Mouse (Mus musculus) liver, embryonic 15.5 days (tissue): ENCODE measurements around the gene Lrsam1. TPM values are rescaled to one million over a fixed set of nuclear protein-coding genes. Genes with fewer than 3 reads are reported as not detected.

Experiments used
- ATAC-seq: fragments of 200-750 bp; cut with Nextera tagmentation; 2 replicates; pipeline ENCODE4 v1.8.0; 2017; ENCODE audit warnings: moderate number of reproducible peaks, mild to moderate bottlenecking, moderate library complexity; ENCODE audit not compliant: insufficient read depth
- H3K27ac ChIP-seq: fragments of 300-500 bp; sonication (generic); replicated peaks from 2 replicates; pipeline ENCODE4 v1.5.1; 2015; ENCODE audit warnings: mild to moderate bottlenecking, inconsistent platforms
- H3K27me3 ChIP-seq: fragments of 300-500 bp; sonication (generic); 2 replicates; pipeline ENCODE4 v1.6.1; 2015; ENCODE audit warnings: mild to moderate bottlenecking, inconsistent platforms
- H3K36me3 ChIP-seq: fragments of 300-500 bp; sonication (generic); replicated peaks from 2 replicates; pipeline ENCODE4 v1.6.1; 2015; ENCODE audit warnings: moderate library complexity, mild to moderate bottlenecking, inconsistent platforms
- H3K4me1 ChIP-seq: fragments of 300-500 bp; sonication (generic); replicated peaks from 2 replicates; pipeline ENCODE4 v1.6.1; 2015; ENCODE audit warnings: inconsistent platforms
- H3K4me2 ChIP-seq: fragments of 300-500 bp; sonication (generic); 2 replicates; pipeline ENCODE4 v1.6.1; 2015; ENCODE audit warnings: moderate library complexity, mild to moderate bottlenecking, inconsistent platforms
- H3K4me3 ChIP-seq: fragments of 300-500 bp; sonication (generic); replicated peaks from 2 replicates; pipeline ENCODE4 v1.5.1; 2015; ENCODE audit warnings: mild to moderate bottlenecking, inconsistent platforms
- H3K9ac ChIP-seq: fragments of 300-500 bp; sonication (generic); 2 replicates; pipeline ENCODE4 v1.6.1; 2015; ENCODE audit warnings: moderate library complexity, mild to moderate bottlenecking, inconsistent platforms
- H3K9me3 ChIP-seq: fragments of 300-500 bp; sonication (generic); replicated peaks from 2 replicates; pipeline ENCODE4 v1.6.1; 2016; ENCODE audit warnings: inconsistent platforms
- WGBS: fragments of 180-500 bp; shearing (Covaris S2); methylation state at CpG from one replicate; pipeline ENCODE4 v1.1.7; 2015; ENCODE audit warnings: mixed read lengths; ENCODE audit not compliant: insufficient replicate concordance; 5-methylcytosine and 5-hydroxymethylcytosine counted together
- polyA plus RNA-seq: library from polyadenylated mRNA; unstranded; fragments of >200 nt; fragmentation: Nextera tagmentation; extraction: Ambion mirVana; gene quantifications from 2 replicates; pipeline ENCODE4 v1.2.1, GENCODE M21; 2015

Lrsam1 gene
- polyA plus RNA-seq, 1 experiment from 2014 or later = 2.5 TPM

- peaks cover 19% of the 10 kb centered on the region for H3K4me1 ChIP-seq
- H3K27ac ChIP-seq = no peak overlapping the region
- no peaks in the 10 kb centered on the region for H3K9me3 ChIP-seq
- ATAC-seq = no peak
- 0 out of 2 replicates have a peak, but pooled peaks cover 16% of the 10 kb centered on the region for H3K36me3 ChIP-seq
- H3K27me3 ChIP-seq = no peaks in the 10 kb centered on the region
- H3K4me2 ChIP-seq = no peak overlapping the region
- 69% methylated on average over 12 of the region's 12 CpGs for WGBS
- no peak overlapping the region for H3K4me3 ChIP-seq
- no peak overlapping the region for H3K9ac ChIP-seq
Measured at GRCm38 (mm10) chr2:32926330-32927075, 34.9 kb downstream of the Lrsam1 start.

DNA sequence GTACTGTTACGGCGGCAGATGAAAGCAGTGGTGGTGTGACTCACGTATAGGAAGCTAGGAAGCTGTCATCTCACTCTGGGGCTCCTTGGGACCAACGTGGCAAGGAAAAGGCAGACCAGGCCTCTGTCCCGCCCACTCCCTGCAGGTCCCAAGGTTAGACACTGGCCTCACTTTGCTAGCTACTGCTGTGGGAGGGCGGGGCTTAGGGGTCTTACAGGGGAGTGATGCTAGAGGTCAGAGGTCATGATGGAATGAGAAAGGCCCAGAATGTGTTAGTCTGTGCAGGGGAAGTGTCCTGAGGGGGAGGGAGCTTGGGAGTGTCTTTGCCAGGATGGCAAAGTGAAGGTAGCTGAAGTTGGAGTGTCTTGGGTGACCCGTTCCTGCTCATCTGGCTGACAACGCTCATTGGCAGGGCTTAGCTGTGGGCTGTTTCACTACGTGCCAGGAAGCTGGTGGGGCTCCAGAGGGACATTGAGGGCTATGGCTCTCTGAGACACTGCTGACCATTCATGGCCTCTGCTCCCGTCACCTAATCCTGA is 37.0 kb downstream of the Lrsam1 start:
- Histone ChIP-seq H3K9ac (no peak overlapping the region), H3K9me3 (no peaks in the 10 kb centered on the region), H3K4me3 (no peak overlapping the region), H3K27me3 (no peaks in the 10 kb centered on the region), H3K4me1 (peaks cover 19% of the 10 kb centered on the region), H3K36me3 (peaks cover 19% of the 10 kb centered on the region), H3K27ac (no peak overlapping the region), H3K4me2 (no peak overlapping the region)
- no peak for ATAC-seq
- 65% methylated on average over 10 of the region's 10 CpGs for WGBS

DNA sequence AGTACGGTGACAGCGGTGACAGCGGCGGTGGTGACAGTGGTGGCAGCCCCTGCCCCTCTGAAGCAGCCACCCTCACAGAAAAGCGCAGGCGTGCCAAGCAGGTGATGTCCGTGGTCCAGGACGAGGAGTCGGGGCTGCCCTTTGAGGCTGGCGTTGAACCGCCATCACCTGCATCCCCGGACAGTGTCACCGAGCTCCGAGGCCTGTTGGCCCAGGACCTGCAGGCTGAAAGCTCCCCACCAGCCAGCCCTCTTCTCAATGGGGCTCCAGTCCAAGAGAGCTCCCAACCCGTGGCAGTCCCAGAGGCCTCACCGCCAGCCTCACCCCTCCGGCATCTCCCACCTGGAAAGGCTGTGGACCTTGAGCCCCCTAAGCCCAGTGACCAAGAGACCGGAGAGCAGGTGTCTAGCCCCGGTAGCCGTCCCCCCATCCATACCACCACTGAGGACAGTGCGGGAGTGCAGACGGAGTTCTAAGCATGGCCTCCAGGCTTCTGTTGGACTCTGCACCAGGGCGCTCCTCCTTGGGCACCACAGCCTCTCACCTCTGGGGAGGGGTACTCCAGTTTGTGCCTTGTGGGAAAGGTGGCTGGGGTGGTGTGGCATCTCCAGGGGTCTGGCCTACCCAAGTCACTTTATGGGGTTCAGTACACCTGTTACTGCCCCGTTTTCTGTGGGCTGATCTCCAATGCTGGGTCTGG is 37.7 kb downstream of the Lrsam1 start:
- no peaks in the 10 kb centered on the region for H3K27me3 ChIP-seq
- H3K27ac ChIP-seq = no peak overlapping the region
- no peak for ATAC-seq
- no peak overlapping the region for H3K4me2 ChIP-seq
- no peak overlapping the region for H3K4me3 ChIP-seq
- no peaks in the 10 kb centered on the region for H3K9me3 ChIP-seq
- H3K9ac ChIP-seq = no peak overlapping the region
- WGBS = 82% methylated on average over 24 of the region's 24 CpGs
- H3K36me3 ChIP-seq = peaks cover 19% of the 10 kb centered on the region
- H3K4me1 ChIP-seq = peaks cover 14% of the 10 kb centered on the region

DNA sequence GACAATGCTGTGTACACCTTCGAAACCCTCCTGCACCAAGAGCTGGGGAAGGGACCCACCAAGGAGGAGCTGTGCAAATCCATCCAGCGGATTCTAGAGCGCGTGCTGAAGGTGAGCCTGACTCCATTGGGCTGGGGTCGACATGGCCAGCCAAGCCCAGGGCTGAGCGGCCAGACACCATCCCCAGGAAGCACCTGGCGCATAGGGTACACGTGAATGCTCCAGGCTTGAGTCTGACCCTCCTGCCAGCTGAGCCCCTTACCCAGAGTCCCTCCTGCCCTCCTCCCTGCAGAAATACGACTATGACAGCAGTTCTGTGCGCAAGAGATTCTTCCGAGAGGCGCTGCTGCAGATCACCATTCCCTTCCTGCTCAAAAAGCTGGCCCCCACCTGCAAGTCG is 38.9 kb downstream of the Lrsam1 start:
- Histone ChIP-seq H3K4me1 (peaks cover 14% of the 10 kb centered on the region), H3K27ac (no peak overlapping the region), H3K27me3 (no peaks in the 10 kb centered on the region), H3K9me3 (no peaks in the 10 kb centered on the region), H3K36me3 (peaks cover 19% of the 10 kb centered on the region), H3K4me2 (no peak overlapping the region), H3K4me3 (no peak overlapping the region), H3K9ac (no peak overlapping the region)
- no peak for ATAC-seq
- WGBS = 81% methylated on average over 13 of the region's 13 CpGs

DNA sequence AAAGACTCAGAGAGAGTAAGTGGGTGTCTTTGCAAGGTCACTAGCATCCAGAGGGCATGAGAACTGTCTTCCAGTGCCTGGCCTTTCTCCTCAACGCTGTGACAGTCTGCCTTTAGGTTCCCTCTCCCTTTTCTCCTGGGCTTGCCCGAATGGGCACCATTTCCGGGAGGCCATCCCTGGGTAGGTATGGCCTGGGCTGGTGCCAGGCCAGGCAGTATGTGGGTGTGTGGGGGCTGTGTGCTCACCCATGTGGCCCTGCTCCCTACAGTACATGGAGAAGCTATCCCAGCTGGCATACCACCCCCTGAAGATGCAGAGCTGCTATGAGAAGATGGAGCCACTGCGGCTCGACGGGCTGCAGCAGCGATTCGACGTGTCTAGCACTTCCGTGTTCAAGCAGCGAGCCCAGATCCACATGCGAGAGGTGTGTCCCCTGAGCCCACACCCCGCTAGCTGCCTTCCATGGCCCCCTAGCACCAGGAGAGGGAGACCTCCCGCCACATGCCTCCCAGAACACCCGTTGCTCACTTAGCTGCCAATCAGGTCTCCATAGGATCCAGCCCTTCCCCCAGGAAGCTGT is 39.5 kb downstream of the Lrsam1 start:
- no peak for ATAC-seq
- H3K27me3 ChIP-seq = no peaks in the 10 kb centered on the region
- H3K4me1 ChIP-seq = peaks cover 15% of the 10 kb centered on the region
- no peak overlapping the region for H3K4me2 ChIP-seq
- no peak overlapping the region for H3K9ac ChIP-seq
- WGBS = 76% methylated on average over 15 of the region's 15 CpGs
- H3K27ac ChIP-seq = no peak overlapping the region
- no peaks in the 10 kb centered on the region for H3K9me3 ChIP-seq
- no peak overlapping the region for H3K4me3 ChIP-seq
- H3K36me3 ChIP-seq = peaks cover 19% of the 10 kb centered on the region

- H3K4me1 ChIP-seq = peaks cover 15% of the 10 kb centered on the region
- no peak overlapping the region for H3K4me2 ChIP-seq
- WGBS = 69% methylated on average over 7 of the region's 7 CpGs
- H3K36me3 ChIP-seq = peaks cover 19% of the 10 kb centered on the region
- no peak overlapping the region for H3K27ac ChIP-seq
- H3K9me3 ChIP-seq = no peaks in the 10 kb centered on the region
- H3K4me3 ChIP-seq = no peak overlapping the region
- no peak overlapping the region for H3K9ac ChIP-seq
- no peak for ATAC-seq
- H3K27me3 ChIP-seq = no peaks in the 10 kb centered on the region
Measured at GRCm38 (mm10) chr2:32921235-32921634, 40.2 kb downstream of the Lrsam1 start.

GRCm38 (mm10) chr2:32918391-32918790 is 43.0 kb downstream of the Lrsam1 start:
- peak overlapping the region; percentile 69 for H3K27ac ChIP-seq
- H3K4me3 ChIP-seq = no peak overlapping the region
- peaks cover 27% of the 10 kb centered on the region for H3K4me1 ChIP-seq
- WGBS = 63% methylated on average over 9 of the region's 9 CpGs
- no peaks in the 10 kb centered on the region for H3K9me3 ChIP-seq
- H3K36me3 ChIP-seq = peaks cover 17% of the 10 kb centered on the region
- no peak overlapping the region for H3K4me2 ChIP-seq
- H3K9ac ChIP-seq = no peak overlapping the region
- ATAC-seq = peak; percentile 64
- H3K27me3 ChIP-seq = no peaks in the 10 kb centered on the region

DNA sequence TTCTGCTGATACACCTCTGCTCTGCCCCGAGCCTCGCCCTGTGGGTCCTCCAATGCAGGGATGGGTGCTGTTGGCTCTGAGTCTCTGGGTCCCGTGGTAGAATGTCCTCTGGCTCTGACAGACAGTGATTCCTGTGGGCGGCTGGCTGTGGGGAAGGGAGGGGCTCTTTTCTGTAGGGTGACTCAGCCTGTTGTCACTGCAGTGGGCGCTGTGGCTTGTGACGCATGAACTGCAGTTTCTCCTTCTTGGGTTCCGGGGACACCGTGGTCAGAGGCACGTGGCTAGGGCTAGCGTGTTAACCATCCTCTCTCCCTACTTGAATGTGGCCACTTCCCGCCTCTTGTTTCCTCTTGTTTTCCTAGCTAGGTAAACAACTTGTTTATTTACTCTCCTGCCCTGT is 43.9 kb downstream of the Lrsam1 start:
- no peak for ATAC-seq
- no peak overlapping the region for H3K9ac ChIP-seq
- no peak overlapping the region for H3K4me3 ChIP-seq
- H3K4me1 ChIP-seq = peaks cover 27% of the 10 kb centered on the region
- H3K27ac ChIP-seq = peak overlapping the region; percentile 54; the same call in 1 of the 2 replicates
- peaks cover 9% of the 10 kb centered on the region for H3K36me3 ChIP-seq
- no peak overlapping the region for H3K4me2 ChIP-seq
- no peaks in the 10 kb centered on the region for H3K9me3 ChIP-seq
- no peaks in the 10 kb centered on the region for H3K27me3 ChIP-seq
- WGBS = 24% methylated on average over 11 of the region's 11 CpGs

DNA sequence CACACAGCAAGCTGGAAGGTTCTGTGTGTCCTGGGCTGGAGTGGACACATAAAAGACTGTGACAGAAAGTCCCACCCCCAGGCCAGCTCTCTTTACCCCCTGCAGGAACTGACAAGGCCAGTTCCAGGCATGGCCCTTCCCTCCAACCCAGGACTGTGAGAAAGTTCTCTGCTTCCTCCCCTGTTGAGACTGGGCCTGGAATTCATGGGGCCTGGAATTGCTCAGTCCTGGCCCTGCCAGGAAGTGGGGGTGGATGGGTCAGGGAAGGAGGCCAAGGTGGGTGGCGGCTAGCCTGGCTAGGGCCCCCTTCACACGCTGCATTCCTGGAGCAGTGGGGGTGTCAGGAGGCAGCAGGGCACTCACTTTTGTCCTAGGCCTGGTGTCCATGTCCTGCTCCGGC is 46.5 kb downstream of the Lrsam1 start:
- Histone ChIP-seq H3K9me3 (no peaks in the 10 kb centered on the region), H3K9ac (no peak overlapping the region; the same call in 1 of the 2 replicates), H3K4me3 (no peak overlapping the region), H3K27me3 (no peaks in the 10 kb centered on the region), H3K27ac (peak overlapping the region; percentile 48), H3K36me3 (peaks cover 6% of the 10 kb centered on the region; the same call in 1 of the 2 replicates), H3K4me1 (peaks cover 29% of the 10 kb centered on the region), H3K4me2 (no peak overlapping the region)
- 62% methylated on average over 3 of the region's 3 CpGs for WGBS
- ATAC-seq = peak; percentile 41

- Histone ChIP-seq H3K4me1 (peaks cover 29% of the 10 kb centered on the region), H3K4me3 (no peak overlapping the region), H3K9me3 (no peaks in the 10 kb centered on the region), H3K36me3 (peaks cover 6% of the 10 kb centered on the region; the same call in 1 of the 2 replicates), H3K27me3 (no peaks in the 10 kb centered on the region), H3K27ac (peak overlapping the region; percentile 48), H3K9ac (no peak overlapping the region), H3K4me2 (no peak overlapping the region)
- 53% methylated on average over 5 of the region's 5 CpGs for WGBS
- ATAC-seq = no peak
Measured at GRCm38 (mm10) chr2:32914362-32914761, 47.1 kb downstream of the Lrsam1 start.

GRCm38 (mm10) chr2:32912210-32912804 is 49.1 kb downstream of the Lrsam1 start:
- peaks cover 33% of the 10 kb centered on the region for H3K4me1 ChIP-seq
- 28% methylated on average over 19 of the region's 19 CpGs for WGBS
- no peak overlapping the region for H3K27ac ChIP-seq
- H3K36me3 ChIP-seq = 0 out of 2 replicates have a peak, but pooled peaks cover 6% of the 10 kb centered on the region
- H3K4me3 ChIP-seq = no peak overlapping the region
- H3K9me3 ChIP-seq = no peaks in the 10 kb centered on the region
- H3K4me2 ChIP-seq = no peak overlapping the region
- no peak overlapping the region for H3K9ac ChIP-seq
- H3K27me3 ChIP-seq = no peaks in the 10 kb centered on the region
- ATAC-seq = no peak
